Mouse (Mus musculus): ENCODE data around the gene Ing3.

GRCm38 (mm10) chr6:21989081-21989480 is 39.7 kb downstream of the Ing3 start:
- TF ChIP-seq CTCF (IDR thresholded peaks at IDR 0.05; ENCODE audit: borderline replicate concordance, control insufficient read depth, extremely low read depth, insufficient read depth, low read length, poor library complexity) (no peak), POLR2A (IDR thresholded peaks at IDR 0.05; ENCODE audit: control insufficient read depth, extremely low read depth, insufficient read depth, low read length, poor library complexity) (no peak)

Measured in thymus, adult 2 months (tissue).